Mouse (Mus musculus): ENCODE results near the gene Nono.

Nono gene

DNA sequence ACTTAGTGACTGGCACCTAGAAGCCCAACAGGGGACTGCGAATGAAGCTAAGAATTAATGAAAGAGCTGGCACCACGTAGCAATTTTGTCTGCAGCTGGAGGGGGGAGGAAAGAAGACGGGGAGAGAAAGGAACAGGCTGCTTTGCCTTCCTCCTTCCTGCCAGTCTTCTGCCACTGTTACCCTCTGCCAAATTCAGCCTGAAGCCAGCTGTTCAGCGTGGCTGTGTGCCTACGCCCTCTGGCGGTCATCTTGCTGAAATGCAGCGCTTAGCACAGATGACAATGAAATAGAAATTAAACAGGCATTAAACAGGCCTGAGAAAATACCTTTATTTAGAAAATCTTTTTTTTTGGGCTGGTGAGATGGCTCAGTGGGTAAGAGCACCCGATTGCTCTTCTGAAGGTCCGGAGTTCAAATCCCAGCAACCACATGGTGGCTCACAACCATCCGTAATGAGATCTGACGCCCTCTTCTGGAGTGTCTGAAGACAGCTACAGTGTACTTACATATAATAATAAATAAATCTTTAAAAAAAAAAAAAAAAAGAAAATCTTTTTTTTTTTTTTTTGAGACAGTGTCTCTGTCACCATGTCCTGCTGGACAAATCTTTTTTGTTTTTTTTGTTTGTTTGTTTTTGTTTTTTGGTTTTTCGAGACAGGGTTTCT is 57.5 kb downstream of the Nono start:
- DNase-seq (ENCODE audit: low spot score in 2 of 2): peak; percentile 4 to 24
